Mouse (Mus musculus) thymus, adult 2 months (tissue): ENCODE results near the gene Cnn1.

ENCODE experiments used
- CTCF ChIP-seq: fragments of 200-500 bp; IDR thresholded peaks from 2 replicates; pipeline ENCODE4 v1.5.1; 2012; ENCODE audit warnings: mild to moderate bottlenecking, control low read depth, low read length, moderate library complexity, borderline replicate concordance; ENCODE audit not compliant: control insufficient read depth, poor library complexity, insufficient read depth; ENCODE audit errors: extremely low read depth
- POLR2A ChIP-seq: fragments of 200-500 bp; IDR thresholded peaks from 2 replicates; pipeline ENCODE4 v1.6.1; 2012; ENCODE audit warnings: mild to moderate bottlenecking, low read length, control low read depth, moderate library complexity; ENCODE audit not compliant: control insufficient read depth, poor library complexity, insufficient read depth; ENCODE audit errors: extremely low read depth

GRCm38 (mm10) chr9:22084667-22085021, 14.4 kb upstream of the Cnn1 start:
- TF ChIP-seq CTCF (no peak), POLR2A (no peak)
